Mouse (Mus musculus) stomach, postnatal 0 days (tissue): Measurements from ENCODE around the gene BC107364. TPM values are rescaled to one million over a fixed set of nuclear protein-coding genes. Genes with fewer than 3 reads are reported as not detected.

ENCODE experiments used
- ATAC-seq: fragments of 200-750 bp; cut with Nextera tagmentation; 2 replicates; pipeline ENCODE4 v1.8.0; 2017; ENCODE audit not compliant: low FRiP score, low TSS enrichment
- DNase-seq: peaks from one replicate; pipeline ENCODE4 v3.0.0-alpha.2; 2016; ENCODE audit warnings: low spot score
- H3K27ac ChIP-seq: fragments of 300-500 bp; sonication (generic); replicated peaks from 2 replicates; pipeline ENCODE4 v1.5.1; 2014; ENCODE audit warnings: mild to moderate bottlenecking, control low read depth
- H3K27me3 ChIP-seq: fragments of 300-500 bp; sonication (generic); 2 replicates; pipeline ENCODE4 v1.6.1; 2014; ENCODE audit warnings: low read length; ENCODE audit not compliant: control insufficient read depth, insufficient read depth
- H3K36me3 ChIP-seq: fragments of 300-500 bp; sonication (generic); 2 replicates; pipeline ENCODE4 v1.6.1; 2014; ENCODE audit warnings: low read length, mixed read lengths; ENCODE audit not compliant: control insufficient read depth, insufficient read depth
- H3K4me1 ChIP-seq: fragments of 300-500 bp; sonication (generic); replicated peaks from 2 replicates; pipeline ENCODE4 v1.6.1; 2014; ENCODE audit warnings: antibody characterized with exemption; ENCODE audit not compliant: control insufficient read depth, insufficient read depth
- H3K4me2 ChIP-seq: fragments of 300-500 bp; sonication (generic); replicated peaks from 2 replicates; pipeline ENCODE4 v1.6.1; 2014; ENCODE audit warnings: low read depth, mild to moderate bottlenecking, control low read depth, moderate library complexity
- H3K4me3 ChIP-seq: fragments of 300-500 bp; sonication (generic); 2 replicates; pipeline ENCODE4 v1.5.1; 2014; ENCODE audit warnings: low read depth, low read length, control low read depth
- H3K9ac ChIP-seq: fragments of 300-500 bp; sonication (generic); 2 replicates; pipeline ENCODE4 v1.6.1; 2014; ENCODE audit warnings: mild to moderate bottlenecking, low read length, control low read depth, mixed read lengths
- H3K9me3 ChIP-seq: fragments of 300-500 bp; sonication (generic); 2 replicates; pipeline ENCODE4 v1.6.1; 2016; ENCODE audit warnings: low read length; ENCODE audit not compliant: control insufficient read depth
- CTCF ChIP-seq: IDR thresholded peaks from 2 replicates; pipeline ENCODE4 v1.5.1; 2016; ENCODE audit warnings: antibody characterized with exemption, low read depth, mild to moderate bottlenecking, moderate library complexity
- EP300 ChIP-seq: optimal IDR thresholded peaks from 2 replicates; pipeline ENCODE3; 2016; ENCODE audit warnings: antibody characterized with exemption
- WGBS: fragments of 180-500 bp; shearing (Covaris S2); extraction: QIAGEN DNeasy Blood & Tissue Kit; methylation state at CpG from one replicate; pipeline ENCODE4 v1.1.7; 2014; 5-methylcytosine and 5-hydroxymethylcytosine counted together
- polyA plus RNA-seq: library from polyadenylated mRNA; unstranded; fragments of >200 nt; fragmentation: Nextera tagmentation; extraction: Ambion mirVana; gene quantifications from 2 replicates; pipeline ENCODE4 v1.2.1, GENCODE M21; 2015

BC107364 gene
- polyA plus RNA-seq, 1 experiment from 2014 or later: 0.18 TPM

DNA sequence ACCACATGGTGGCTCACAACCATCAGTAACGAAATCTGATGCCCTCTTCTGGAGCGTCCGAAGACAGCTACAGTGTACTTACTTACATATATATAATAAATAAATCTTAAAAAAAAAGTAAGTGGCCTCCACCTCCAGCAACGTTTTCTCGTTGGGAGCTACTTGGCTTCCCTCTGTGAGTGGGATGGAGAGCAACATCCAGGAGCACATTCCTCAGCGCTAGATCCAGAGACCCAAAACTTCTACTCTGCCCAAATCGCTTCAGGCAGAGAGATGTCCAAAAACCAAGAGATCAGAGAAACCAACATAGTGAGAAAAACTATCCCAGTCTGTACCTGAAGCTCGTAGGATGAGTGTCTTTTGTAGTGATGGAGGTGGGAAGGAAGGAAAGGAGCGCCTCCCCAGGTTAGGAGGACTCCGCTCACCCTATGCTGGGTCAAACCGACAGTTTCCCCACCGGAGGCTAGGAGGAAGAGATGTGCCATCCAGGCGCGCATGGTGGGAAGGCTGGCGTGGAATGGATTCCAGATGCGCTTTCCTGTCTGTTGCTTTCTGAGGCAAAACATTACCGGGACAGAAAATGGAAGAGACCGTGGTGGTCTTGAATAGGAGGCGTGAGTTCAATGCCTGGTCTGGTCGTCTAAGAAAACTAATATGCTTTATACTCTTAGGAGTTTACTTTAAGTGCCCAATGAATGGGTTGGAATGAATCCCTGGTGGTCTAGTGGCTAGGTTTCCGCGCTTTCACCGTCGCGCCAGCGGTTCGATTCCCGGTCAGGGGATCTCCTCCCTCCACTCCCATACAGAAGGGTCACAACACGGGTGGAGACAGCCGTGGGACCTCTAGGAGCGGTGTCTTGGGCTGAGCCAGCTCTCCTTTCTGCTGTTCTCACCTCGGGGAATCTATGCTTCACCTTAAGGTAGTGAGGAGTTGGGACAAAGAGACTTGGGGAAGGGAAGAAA is 46.3 kb downstream of the BC107364 start:
- DNase-seq (no peak), ATAC-seq (no peak)
- TF ChIP-seq EP300 (no peak), CTCF (no peak)
- Histone ChIP-seq H3K27ac (no peak overlapping the region), H3K9ac (no peak overlapping the region), H3K4me3 (no peak overlapping the region), H3K27me3 (peaks cover 26% of the 10 kb centered on the region; the same call in 1 of the 2 replicates), H3K9me3 (no peaks in the 10 kb centered on the region), H3K36me3 (no peaks in the 10 kb centered on the region), H3K4me1 (no peaks in the 10 kb centered on the region), H3K4me2 (no peak overlapping the region)
- 57% methylated on average over 32 of the region's 32 CpGs for WGBS

DNA sequence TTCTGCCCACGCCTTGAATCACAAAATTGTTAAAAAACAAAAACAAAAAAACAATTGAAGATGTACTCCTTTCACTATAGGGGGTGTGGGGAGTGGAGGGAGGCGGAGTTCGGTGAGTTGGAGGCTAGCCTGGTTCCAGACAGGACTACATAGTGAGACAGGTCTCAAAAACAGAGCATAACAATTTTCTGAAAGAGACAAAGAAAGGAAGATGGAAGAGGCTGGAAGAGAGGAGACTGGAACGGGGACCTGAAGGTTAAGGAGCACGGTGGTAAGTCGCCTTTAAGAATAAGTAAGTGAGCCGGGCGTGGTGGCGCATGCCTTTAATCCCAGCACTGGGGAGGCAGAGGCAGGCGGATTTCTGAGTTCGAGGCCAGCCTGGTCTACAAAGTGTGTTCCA is 47.1 kb downstream of the BC107364 start:
- H3K9ac ChIP-seq: no peak overlapping the region
- H3K9me3 ChIP-seq: no peaks in the 10 kb centered on the region
- DNase-seq (no peak), ATAC-seq (no peak)
- no peak overlapping the region for H3K27ac ChIP-seq
- WGBS: 20% methylated on average over 10 of the region's 11 CpGs
- no peaks in the 10 kb centered on the region for H3K4me1 ChIP-seq
- H3K4me2 ChIP-seq: no peak overlapping the region
- peaks cover 30% of the 10 kb centered on the region; the same call in 1 of the 2 replicates for H3K27me3 ChIP-seq
- TF ChIP-seq EP300: no peak
- no peak for TF ChIP-seq CTCF
- H3K36me3 ChIP-seq: no peaks in the 10 kb centered on the region
- no peak overlapping the region for H3K4me3 ChIP-seq

DNA sequence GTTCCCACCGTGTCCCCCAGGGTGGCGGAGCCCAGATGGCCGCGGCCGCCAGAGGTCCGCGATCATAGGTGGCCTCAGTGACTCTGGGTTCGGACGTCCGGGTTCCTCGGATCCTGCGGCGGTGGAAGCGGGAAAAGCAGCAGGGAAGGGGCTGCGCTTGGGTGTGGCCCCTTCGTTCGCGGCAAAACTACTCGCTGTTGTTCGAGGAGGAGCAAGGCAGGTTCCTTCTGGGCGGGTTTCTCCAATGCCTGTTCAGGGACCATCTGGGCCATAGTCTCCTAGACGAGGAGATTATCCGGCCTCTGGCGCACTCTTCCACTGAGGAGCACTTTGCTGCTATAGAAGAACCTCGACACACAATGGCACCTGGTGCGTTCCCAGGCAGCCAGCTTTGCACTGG is 47.7 kb downstream of the BC107364 start:
- no peak overlapping the region for H3K4me2 ChIP-seq
- no peak overlapping the region for H3K9ac ChIP-seq

DNA sequence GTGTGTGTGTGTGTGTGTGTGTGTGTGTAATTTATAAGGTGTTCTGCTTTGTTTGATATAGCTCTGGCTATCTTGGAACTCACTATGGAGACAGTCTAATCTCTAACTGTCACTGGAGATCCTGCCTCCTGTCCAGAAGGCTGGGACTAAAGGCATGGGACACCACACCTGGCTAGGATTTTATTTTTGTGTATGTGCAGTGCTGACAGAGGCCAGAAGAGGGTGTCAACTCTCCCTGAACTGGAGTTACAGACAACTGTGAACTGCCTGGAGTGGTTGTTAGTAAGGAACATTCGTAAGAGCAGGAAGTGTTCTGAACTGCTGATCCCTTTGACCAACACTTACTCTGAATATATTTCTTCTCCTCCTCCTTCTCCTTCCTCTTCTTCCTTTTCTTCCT is 49.1 kb downstream of the BC107364 start:
- Histone ChIP-seq H3K4me2 (no peak overlapping the region), H3K27me3 (peaks cover 26% of the 10 kb centered on the region; the same call in 1 of the 2 replicates), H3K4me1 (no peaks in the 10 kb centered on the region), H3K4me3 (no peak overlapping the region), H3K9ac (no peak overlapping the region), H3K36me3 (no peaks in the 10 kb centered on the region), H3K27ac (no peak overlapping the region), H3K9me3 (no peaks in the 10 kb centered on the region)
- 38% methylated on average over 1 of the region's 1 CpGs for WGBS
- TF ChIP-seq EP300 (no peak), CTCF (peak; percentile 61)
- peak; percentile 46 for DNase-seq
- ATAC-seq: no peak

More for the DNA sequence above, 47.7 kb downstream of the BC107364 start:
- TF ChIP-seq EP300 (no peak), CTCF (no peak)
- under 1% methylated on average over 26 of the region's 26 CpGs for WGBS
- no peak overlapping the region for H3K27ac ChIP-seq
- peaks cover 30% of the 10 kb centered on the region; the same call in 1 of the 2 replicates for H3K27me3 ChIP-seq
- H3K4me1 ChIP-seq: no peaks in the 10 kb centered on the region
- H3K9me3 ChIP-seq: no peaks in the 10 kb centered on the region
- DNase-seq (no peak), ATAC-seq (0 out of 2 replicates have a peak, but pooled peaks have one; percentile 18)
- peak overlapping the region; percentile 20; the same call in 1 of the 2 replicates for H3K4me3 ChIP-seq
- H3K36me3 ChIP-seq: no peaks in the 10 kb centered on the region

DNA sequence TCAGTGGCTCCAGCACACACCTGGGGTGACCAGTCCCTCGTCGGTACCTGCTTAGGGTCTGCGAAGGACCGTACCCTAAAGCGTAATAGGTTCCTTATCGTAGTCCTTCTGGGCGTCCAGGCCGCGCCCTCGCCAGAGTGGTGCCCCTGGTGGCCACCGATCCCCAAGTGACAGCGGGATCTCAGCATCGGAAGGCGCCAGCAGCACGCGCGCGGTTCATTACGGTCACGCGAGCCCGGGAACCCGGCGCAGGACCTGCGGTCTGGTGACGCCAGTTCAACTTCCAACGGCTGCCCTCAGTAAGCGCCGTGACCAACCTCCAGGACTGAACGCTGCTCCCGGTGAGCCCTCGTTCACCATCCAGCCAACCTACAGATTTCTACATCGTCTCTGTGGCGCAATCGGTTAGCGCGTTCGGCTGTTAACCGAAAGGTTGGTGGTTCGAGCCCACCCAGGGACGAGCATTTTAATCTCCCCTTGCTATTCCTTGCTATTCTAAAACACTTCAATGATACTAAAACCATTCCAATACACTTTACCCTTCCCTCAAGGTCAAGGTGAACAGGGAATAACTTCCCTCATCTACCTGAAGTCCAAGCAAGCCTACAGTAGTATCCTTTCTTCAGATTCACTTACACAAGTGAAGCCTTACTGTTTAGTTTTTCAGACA is 50.1 kb downstream of the BC107364 start:
- H3K36me3 ChIP-seq: no peaks in the 10 kb centered on the region
- DNase-seq (peak; percentile 37), ATAC-seq (peak; percentile 57; the same call in 1 of the 2 replicates)
- no peaks in the 10 kb centered on the region for H3K4me1 ChIP-seq
- H3K4me2 ChIP-seq: peak overlapping the region; percentile 37
- H3K4me3 ChIP-seq: peak overlapping the region; percentile 28
- H3K27me3 ChIP-seq: peaks cover 26% of the 10 kb centered on the region; the same call in 1 of the 2 replicates
- peak; percentile 40 for TF ChIP-seq CTCF
- TF ChIP-seq EP300: no peak
- no peak overlapping the region for H3K9ac ChIP-seq
- no peak overlapping the region for H3K27ac ChIP-seq
- 1% methylated on average over 41 of the region's 41 CpGs for WGBS
- H3K9me3 ChIP-seq: no peaks in the 10 kb centered on the region
